Mouse (Mus musculus) monocyte, adult 5-6 weeks (primary cell): ENCODE data around the gene Cx3cr1. TPM values are rescaled to one million over a fixed set of nuclear protein-coding genes. Genes with fewer than 3 reads are reported as not detected.
A peak's percentile ranks its signal among the peaks of the same experiment; 100 is the strongest.
"Not testable (repeated sequence)": the region's sequence is repeated elsewhere in the genome, so short reads cannot be mapped to it uniquely, and the experiment has no call there.

Experiments
- ATAC-seq: fragments of 153-309, 156-312 bp; replicated peaks from 2 replicates; pipeline ENCODE4 v1.8.0; 2017; ENCODE audit warnings: mild to moderate bottlenecking; ENCODE audit not compliant: low TSS enrichment, insufficient number of reproducible peaks, severe bottlenecking, poor library complexity, low FRiP score
- total RNA-seq: library from RNA; stranded (forward); fragments of 200-1000, 200-491, 200-594 nt; gene quantifications from 3 replicates; pipeline ENCODE4 v1.2.3, GENCODE M21; 2017

Cx3cr1 gene
- total RNA-seq, 1 experiment from 2014 or later, result 263 TPM

- ATAC-seq, result peak; percentile 61
Observed at GRCm38 (mm10) chr9:120037414-120037813, 32.3 kb downstream of the Cx3cr1 start.

GRCm38 (mm10) chr9:120034375-120034774 is 35.3 kb downstream of the Cx3cr1 start:
- ATAC-seq, result 0 out of 2 replicates have a peak, but pooled peaks have one; percentile 2

- ATAC-seq, result no peak
Observed at GRCm38 (mm10) chr9:120032710-120033109, 37.0 kb downstream of the Cx3cr1 start.

GRCm38 (mm10) chr9:120030421-120030820 is 39.3 kb downstream of the Cx3cr1 start:
- ATAC-seq, result no peak

- ATAC-seq, result no peak
Observed at GRCm38 (mm10) chr9:120029880-120030279, 39.8 kb downstream of the Cx3cr1 start.

- ATAC-seq, result peak; percentile 84
Observed at GRCm38 (mm10) chr9:120027401-120028151, 42.1 kb downstream of the Cx3cr1 start.

- no peak for ATAC-seq
Observed at GRCm38 (mm10) chr9:120024625-120025024, 45.1 kb downstream of the Cx3cr1 start.

- ATAC-seq, result no peak
Observed at GRCm38 (mm10) chr9:120024171-120024570, 45.5 kb downstream of the Cx3cr1 start.

- no peak for ATAC-seq
Observed at GRCm38 (mm10) chr9:120023086-120023811, 46.4 kb downstream of the Cx3cr1 start, which contains the start of gene Xirp1. Gene Xirp1, minus strand, starts transcription at chr9:120023598.

GRCm38 (mm10) chr9:120021164-120021563 is 48.5 kb downstream of the Cx3cr1 start:
- no peak for ATAC-seq

- ATAC-seq, result 0 out of 2 replicates have a peak, but pooled peaks have one; percentile 19
Observed at GRCm38 (mm10) chr9:120020285-120020890, 49.3 kb downstream of the Cx3cr1 start.

GRCm38 (mm10) chr9:120016956-120017355 is 52.7 kb downstream of the Cx3cr1 start:
- ATAC-seq, result no peak

GRCm38 (mm10) chr9:120014828-120015227 is 54.9 kb downstream of the Cx3cr1 start:
- ATAC-seq, result no peak

GRCm38 (mm10) chr9:120013251-120013820 is 56.3 kb downstream of the Cx3cr1 start:
- no peak for ATAC-seq

- no peak for ATAC-seq
Observed at GRCm38 (mm10) chr9:120012781-120013180, 56.9 kb downstream of the Cx3cr1 start.

GRCm38 (mm10) chr9:120012161-120012560 is 57.5 kb downstream of the Cx3cr1 start:
- ATAC-seq, result not testable (repeated sequence)

- ATAC-seq, result 0 out of 2 replicates have a peak, but pooled peaks have one; percentile 23
Observed at GRCm38 (mm10) chr9:120011533-120011932, 58.1 kb downstream of the Cx3cr1 start.

GRCm38 (mm10) chr9:120010781-120011511 is 58.7 kb downstream of the Cx3cr1 start:
- peak; percentile 84 for ATAC-seq
